Mouse (Mus musculus): ENCODE results near the gene Ctrb1. TPM values are rescaled to one million over a fixed set of nuclear protein-coding genes. Genes with fewer than 3 reads are reported as not detected.
"Not testable (repeated sequence)": the region's sequence is repeated elsewhere in the genome, so short reads cannot be mapped to it uniquely, and the experiment has no call there.

The Ctrb1 gene
- polyA plus RNA-seq, 1 experiment from 2014 or later = 387 TPM

DNA sequence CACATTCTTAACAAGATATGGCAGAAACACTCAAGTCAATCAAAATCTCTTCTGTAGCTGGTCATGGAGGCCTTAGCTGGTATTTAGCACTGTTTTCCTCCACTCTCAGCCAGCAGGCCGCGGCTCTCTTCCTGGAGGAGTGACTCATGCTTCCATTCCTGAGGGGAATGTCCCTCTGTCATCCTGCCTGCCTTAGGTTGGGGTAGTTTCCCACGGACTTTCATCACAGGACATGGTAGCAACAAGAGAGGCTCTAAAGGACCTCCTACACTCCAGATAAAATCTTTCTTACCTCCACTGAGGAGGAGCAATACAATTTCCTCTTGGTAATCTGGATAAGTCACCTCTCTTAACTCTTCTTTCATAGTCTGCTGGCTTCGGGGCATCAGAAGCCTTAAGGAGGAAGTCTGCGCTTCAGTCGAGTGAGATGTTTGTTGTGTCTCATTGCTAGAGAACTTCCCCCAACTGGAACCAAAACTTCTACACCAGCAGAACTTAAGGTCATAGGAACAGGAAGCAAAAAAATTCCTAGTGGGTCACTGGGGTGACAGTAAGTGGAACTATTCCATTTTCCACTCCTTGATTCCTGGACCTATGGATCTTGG lies 31.9 kb downstream of the Ctrb1 start:
- WGBS = 81% methylated on average over 6 of the region's 6 CpGs
- Histone ChIP-seq H3K36me3 (ENCODE audit: control insufficient read depth, insufficient read depth, low read length) (peaks cover 13% of the 10 kb centered on the region), H3K27me3 (replicated peaks; ENCODE audit: control insufficient read depth, insufficient read depth, low read length) (no peaks in the 10 kb centered on the region), H3K4me1 (replicated peaks; ENCODE audit: control insufficient read depth, insufficient read depth, low read length) (no peaks in the 10 kb centered on the region), H3K27ac (ENCODE audit: low read depth) (no peak overlapping the region), H3K9ac (ENCODE audit: low read length) (no peak overlapping the region), H3K4me3 (ENCODE audit: low read depth, low read length) (no peak overlapping the region), H3K4me2 (ENCODE audit: low read length) (no peak overlapping the region), H3K9me3 (ENCODE audit: control insufficient read depth, low read length) (no peaks in the 10 kb centered on the region)
- ATAC-seq (replicated peaks; ENCODE audit: low FRiP score, low TSS enrichment, low read depth) = no peak
- DNase-seq (ENCODE audit: low spot score) = no peak

DNA sequence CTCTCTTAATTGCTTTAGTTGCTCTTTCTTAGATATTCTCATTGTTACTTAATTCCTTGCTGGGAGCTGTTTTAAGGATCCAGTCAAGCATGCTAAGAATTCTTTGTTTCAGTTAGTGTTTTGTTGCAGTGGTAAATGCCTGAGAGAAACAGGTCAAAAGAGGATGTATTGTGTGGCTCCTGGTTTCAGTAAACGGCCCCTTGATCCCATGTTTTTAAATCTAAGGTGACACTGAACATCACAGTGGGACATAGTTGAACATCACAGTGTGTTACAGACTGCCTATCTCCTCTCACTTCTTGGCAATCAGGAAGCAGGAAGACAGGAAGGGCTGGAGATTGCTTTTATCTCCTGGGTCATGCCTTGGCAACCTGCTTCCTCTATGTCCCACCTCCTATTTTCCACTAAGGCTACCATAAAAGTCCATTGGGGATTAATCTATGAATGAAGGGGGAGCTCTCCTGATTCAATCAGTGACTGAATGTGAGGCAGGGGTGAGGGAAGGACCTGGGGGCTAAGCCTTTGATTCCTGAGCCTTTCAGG lies 33.4 kb downstream of the Ctrb1 start:
- ATAC-seq (replicated peaks; ENCODE audit: low FRiP score, low TSS enrichment, low read depth) (no peak), DNase-seq (ENCODE audit: low spot score) (no peak)
- H3K27me3 ChIP-seq (replicated peaks; ENCODE audit: control insufficient read depth, insufficient read depth, low read length) = no peaks in the 10 kb centered on the region
- H3K4me1 ChIP-seq (replicated peaks; ENCODE audit: control insufficient read depth, insufficient read depth, low read length) = no peaks in the 10 kb centered on the region
- H3K4me3 ChIP-seq (ENCODE audit: low read depth, low read length) = no peak overlapping the region
- no peak overlapping the region for H3K27ac ChIP-seq (ENCODE audit: low read depth)
- 72% methylated on average over 1 of the region's 1 CpGs for WGBS
- no peaks in the 10 kb centered on the region for H3K9me3 ChIP-seq (ENCODE audit: control insufficient read depth, low read length)
- peaks cover 13% of the 10 kb centered on the region for H3K36me3 ChIP-seq (ENCODE audit: control insufficient read depth, insufficient read depth, low read length)
- no peak overlapping the region for H3K4me2 ChIP-seq (ENCODE audit: low read length)
- H3K9ac ChIP-seq (ENCODE audit: low read length) = no peak overlapping the region

DNA sequence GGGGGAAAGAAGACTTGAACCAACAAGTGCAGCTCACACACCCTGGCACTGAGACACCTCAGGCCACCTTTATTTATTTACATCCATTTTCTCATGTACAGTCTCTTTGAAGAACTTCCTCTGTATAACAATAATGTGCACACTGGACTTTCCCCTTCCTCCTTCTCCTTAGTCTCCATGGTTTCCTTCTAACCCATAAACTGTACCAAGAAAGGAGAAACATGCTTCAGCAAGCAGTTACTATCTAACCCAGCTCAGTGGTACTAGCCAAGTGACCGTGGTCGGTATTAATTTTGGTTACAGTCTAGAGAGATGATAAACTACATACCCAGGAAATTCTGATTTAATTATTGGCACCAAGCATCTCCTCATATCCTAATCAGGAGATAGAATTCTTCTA lies 37.3 kb downstream of the Ctrb1 start:
- H3K9me3 ChIP-seq (ENCODE audit: control insufficient read depth, low read length) = no peaks in the 10 kb centered on the region
- ATAC-seq (replicated peaks; ENCODE audit: low FRiP score, low TSS enrichment, low read depth) (no peak), DNase-seq (ENCODE audit: low spot score) (no peak)
- no peak overlapping the region for H3K4me3 ChIP-seq (ENCODE audit: low read depth, low read length)
- no peaks in the 10 kb centered on the region for H3K27me3 ChIP-seq (replicated peaks; ENCODE audit: control insufficient read depth, insufficient read depth, low read length)
- no peak overlapping the region for H3K9ac ChIP-seq (ENCODE audit: low read length)
- 90% methylated on average over 2 of the region's 2 CpGs for WGBS
- H3K4me2 ChIP-seq (ENCODE audit: low read length) = no peak overlapping the region
- H3K4me1 ChIP-seq (replicated peaks; ENCODE audit: control insufficient read depth, insufficient read depth, low read length) = no peaks in the 10 kb centered on the region
- no peak overlapping the region for H3K27ac ChIP-seq (ENCODE audit: low read depth)
- H3K36me3 ChIP-seq (ENCODE audit: control insufficient read depth, insufficient read depth, low read length) = no peaks in the 10 kb centered on the region

DNA sequence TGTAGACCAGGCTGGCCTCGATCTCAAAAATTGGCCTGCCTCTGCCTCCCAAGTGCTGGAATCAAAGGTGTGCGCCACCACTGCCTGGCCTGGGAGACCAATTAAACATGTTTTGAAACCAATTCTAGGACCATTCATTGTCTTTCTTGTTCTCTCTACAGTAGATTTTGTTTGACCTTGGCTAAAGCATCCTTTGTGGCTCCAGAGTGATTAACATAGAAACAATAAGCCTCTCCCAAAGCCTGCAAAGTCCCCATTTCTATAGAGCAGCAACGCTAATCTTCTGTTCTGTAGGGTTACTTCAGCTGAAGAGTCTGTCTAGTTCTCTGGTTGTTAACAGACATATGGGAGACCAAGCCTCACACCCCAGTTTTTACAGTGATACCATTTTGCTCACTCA lies 40.2 kb downstream of the Ctrb1 start:
- 92% methylated on average over 3 of the region's 3 CpGs for WGBS
- H3K4me1 ChIP-seq (replicated peaks; ENCODE audit: control insufficient read depth, insufficient read depth, low read length) = no peaks in the 10 kb centered on the region
- H3K27me3 ChIP-seq (replicated peaks; ENCODE audit: control insufficient read depth, insufficient read depth, low read length) = no peaks in the 10 kb centered on the region
- no peak overlapping the region for H3K4me2 ChIP-seq (ENCODE audit: low read length)
- H3K9me3 ChIP-seq (ENCODE audit: control insufficient read depth, low read length) = no peaks in the 10 kb centered on the region
- H3K27ac ChIP-seq (ENCODE audit: low read depth) = no peak overlapping the region
- H3K9ac ChIP-seq (ENCODE audit: low read length) = no peak overlapping the region
- DNase-seq (ENCODE audit: low spot score) (no peak), ATAC-seq (replicated peaks; ENCODE audit: low FRiP score, low TSS enrichment, low read depth) (no peak)
- no peak overlapping the region for H3K4me3 ChIP-seq (ENCODE audit: low read depth, low read length)
- H3K36me3 ChIP-seq (ENCODE audit: control insufficient read depth, insufficient read depth, low read length) = no peaks in the 10 kb centered on the region

DNA sequence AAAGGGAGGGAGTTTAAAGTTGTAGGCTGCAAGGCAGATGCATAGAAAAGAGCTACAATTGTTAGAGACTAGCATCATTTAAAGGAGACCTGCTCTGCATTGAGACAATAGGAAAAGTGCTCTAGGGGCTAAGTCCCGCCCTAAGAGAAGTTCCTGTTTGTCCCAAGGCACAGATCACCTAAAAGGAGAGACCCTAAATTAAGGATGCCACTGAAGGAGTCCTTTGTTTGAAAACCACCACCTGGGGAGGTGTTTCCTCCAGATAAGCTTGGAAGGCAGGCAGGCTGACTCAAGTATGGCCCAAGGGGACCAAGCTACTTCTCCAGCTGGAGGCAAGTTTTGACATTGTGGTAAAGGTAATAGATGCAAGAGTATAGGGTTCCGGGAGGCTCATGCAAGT lies 42.0 kb downstream of the Ctrb1 start:
- Histone ChIP-seq H3K4me2 (ENCODE audit: low read length) (no peak overlapping the region), H3K4me1 (replicated peaks; ENCODE audit: control insufficient read depth, insufficient read depth, low read length) (no peaks in the 10 kb centered on the region), H3K9ac (ENCODE audit: low read length) (no peak overlapping the region), H3K27me3 (replicated peaks; ENCODE audit: control insufficient read depth, insufficient read depth, low read length) (no peaks in the 10 kb centered on the region), H3K4me3 (ENCODE audit: low read depth, low read length) (no peak overlapping the region), H3K9me3 (ENCODE audit: control insufficient read depth, low read length) (no peaks in the 10 kb centered on the region), H3K36me3 (ENCODE audit: control insufficient read depth, insufficient read depth, low read length) (no peaks in the 10 kb centered on the region), H3K27ac (ENCODE audit: low read depth) (no peak overlapping the region)
- DNase-seq (ENCODE audit: low spot score) (no peak), ATAC-seq (replicated peaks; ENCODE audit: low FRiP score, low TSS enrichment, low read depth) (no peak)
- WGBS = 78% methylated on average over 2 of the region's 2 CpGs

DNA sequence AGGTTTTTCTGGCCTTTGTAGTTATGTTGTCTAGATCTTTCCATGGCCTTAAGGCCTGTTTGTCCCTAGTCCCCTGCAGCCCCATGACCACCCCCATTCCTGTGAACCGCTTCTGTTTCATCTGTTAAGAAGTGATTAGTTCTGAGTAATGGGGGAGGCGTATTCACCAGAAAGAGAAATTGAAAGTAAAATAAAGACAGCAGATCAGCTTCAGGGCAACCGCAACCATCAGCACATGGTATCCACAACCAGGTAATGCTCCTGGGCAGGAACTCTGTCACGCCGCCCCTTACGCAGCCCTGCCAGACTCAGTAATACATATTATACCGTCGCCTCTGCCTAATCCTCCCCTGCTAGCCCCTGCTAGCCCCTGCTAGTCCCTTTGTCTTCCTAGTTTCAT lies 45.1 kb downstream of the Ctrb1 start:
- 95% methylated on average over 8 of the region's 8 CpGs for WGBS
- no peak overlapping the region for H3K27ac ChIP-seq (ENCODE audit: low read depth)
- H3K9ac ChIP-seq (ENCODE audit: low read length) = no peak overlapping the region
- H3K4me3 ChIP-seq (ENCODE audit: low read depth, low read length) = no peak overlapping the region
- H3K36me3 ChIP-seq (ENCODE audit: control insufficient read depth, insufficient read depth, low read length) = no peaks in the 10 kb centered on the region
- ATAC-seq (replicated peaks; ENCODE audit: low FRiP score, low TSS enrichment, low read depth) (no peak), DNase-seq (ENCODE audit: low spot score) (no peak)
- no peaks in the 10 kb centered on the region for H3K27me3 ChIP-seq (replicated peaks; ENCODE audit: control insufficient read depth, insufficient read depth, low read length)
- H3K4me2 ChIP-seq (ENCODE audit: low read length) = no peak overlapping the region
- no peaks in the 10 kb centered on the region for H3K9me3 ChIP-seq (ENCODE audit: control insufficient read depth, low read length)
- H3K4me1 ChIP-seq (replicated peaks; ENCODE audit: control insufficient read depth, insufficient read depth, low read length) = peaks cover 5% of the 10 kb centered on the region; the same call in 1 of the 2 replicates

DNA sequence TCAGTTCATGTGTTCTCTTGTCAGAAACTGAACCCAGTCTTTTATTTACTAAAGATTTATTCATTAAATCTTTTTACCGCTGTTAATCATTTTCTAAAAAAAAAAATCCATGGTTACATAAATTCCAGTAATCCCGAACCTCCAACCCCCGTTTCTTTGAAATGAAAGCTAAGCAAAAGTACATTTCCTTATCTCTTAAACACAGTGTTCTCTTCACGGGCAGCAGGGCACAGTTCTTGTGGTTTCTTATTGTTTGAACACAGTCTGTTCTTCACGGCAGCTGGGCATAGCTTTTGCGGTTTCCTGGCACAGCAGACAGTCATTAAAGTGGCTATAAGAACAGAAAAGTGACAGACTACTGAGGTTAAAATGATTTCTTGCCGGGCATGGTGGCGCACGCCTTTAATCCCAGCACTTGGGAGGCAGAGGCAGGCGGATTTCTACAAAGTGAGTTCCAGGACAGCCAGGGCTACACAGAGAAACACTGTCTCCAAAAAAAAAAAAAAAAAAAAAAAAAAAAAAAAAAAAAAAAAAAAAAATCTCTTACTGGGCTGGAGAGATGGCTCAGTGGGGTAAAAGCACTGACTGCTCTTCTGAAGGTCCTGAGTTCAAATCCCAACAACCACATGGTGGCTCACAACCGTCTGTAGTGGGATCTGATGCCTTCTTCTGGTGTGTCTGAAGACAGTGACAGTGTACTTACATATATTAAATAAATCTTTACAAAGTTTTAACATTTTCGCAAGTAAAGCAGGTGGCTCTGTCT lies 46.3 kb downstream of the Ctrb1 start:
- not testable (repeated sequence) for H3K27me3 ChIP-seq (replicated peaks; ENCODE audit: control insufficient read depth, insufficient read depth, low read length); H3K4me1 ChIP-seq (replicated peaks; ENCODE audit: control insufficient read depth, insufficient read depth, low read length); H3K9me3 ChIP-seq (ENCODE audit: control insufficient read depth, low read length); DNase-seq (ENCODE audit: low spot score); ATAC-seq (replicated peaks; ENCODE audit: low FRiP score, low TSS enrichment, low read depth); H3K36me3 ChIP-seq (ENCODE audit: control insufficient read depth, insufficient read depth, low read length)
- Histone ChIP-seq H3K4me2 (ENCODE audit: low read length) (peak overlapping the region; percentile 78), H3K9ac (ENCODE audit: low read length) (peak overlapping the region; percentile 85; the same call in 1 of the 2 replicates), H3K27ac (ENCODE audit: low read depth) (peak overlapping the region; percentile 95), H3K4me3 (ENCODE audit: low read depth, low read length) (peak overlapping the region; percentile 70)
- 65% methylated on average over 12 of the region's 12 CpGs for WGBS

DNA sequence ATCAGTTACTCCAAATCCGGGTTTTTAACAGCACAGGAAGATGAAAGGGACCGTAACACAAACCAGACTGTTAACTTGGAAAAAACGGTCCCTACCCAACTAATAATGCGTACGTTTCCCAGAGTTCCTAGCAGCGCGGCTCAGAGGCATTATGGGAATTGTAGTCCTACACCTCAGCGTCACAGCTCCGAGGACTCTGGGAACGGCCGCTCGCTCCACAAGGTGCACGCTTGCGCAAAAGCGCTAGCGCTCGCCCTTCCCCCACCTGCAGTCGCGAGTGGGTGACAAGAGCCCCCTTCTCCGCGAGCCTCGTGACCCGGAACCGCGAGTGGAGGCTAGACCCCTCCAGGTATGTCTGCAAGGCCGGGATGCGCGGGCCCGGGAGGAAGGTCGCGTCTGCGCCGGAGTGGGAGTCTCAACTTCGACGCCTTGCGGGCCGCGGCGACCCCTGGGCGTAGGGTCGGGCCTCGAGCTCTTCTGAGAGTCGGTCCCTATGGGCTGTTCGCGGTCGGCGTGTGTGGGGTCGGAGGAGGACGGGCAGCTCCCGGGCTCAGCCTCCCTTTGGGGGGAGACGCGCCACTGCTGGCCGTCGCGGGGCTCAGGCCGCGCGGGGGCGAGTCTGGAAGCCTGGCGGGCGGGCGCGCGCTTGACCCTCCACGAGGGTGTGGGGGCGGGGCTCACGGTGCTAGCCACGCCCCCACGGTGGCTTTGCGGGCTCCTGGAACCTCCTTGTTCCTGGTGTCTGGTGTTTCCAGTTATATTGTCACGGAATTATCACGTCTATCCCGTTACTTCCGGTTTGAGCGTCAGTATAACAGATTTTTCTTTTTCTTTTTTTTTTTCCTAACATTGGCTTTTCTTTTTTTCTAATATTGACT lies 47.3 kb downstream of the Ctrb1 start, which contains the start of gene Zfp1:
TSS of gene Zfp1 (plus strand) at position 138 of the 878 bp plus-strand sequence.
- Histone ChIP-seq H3K4me3 (ENCODE audit: low read depth, low read length) (peak within 1 kb of the TSS; percentile 70), H3K36me3 (ENCODE audit: control insufficient read depth, insufficient read depth, low read length) (no peaks in the 10 kb centered on the region), H3K4me1 (replicated peaks; ENCODE audit: control insufficient read depth, insufficient read depth, low read length) (peaks cover 5% of the 10 kb centered on the region; the same call in 1 of the 2 replicates), H3K9ac (ENCODE audit: low read length) (peak within 1 kb of the TSS; percentile 85), H3K27me3 (replicated peaks; ENCODE audit: control insufficient read depth, insufficient read depth, low read length) (no peaks in the 10 kb centered on the region), H3K9me3 (ENCODE audit: control insufficient read depth, low read length) (no peaks in the 10 kb centered on the region), H3K4me2 (ENCODE audit: low read length) (peak within 1 kb of the TSS; percentile 78), H3K27ac (ENCODE audit: low read depth) (peak within 1 kb of the TSS; percentile 95)
- under 1% methylated on average over 75 of the region's 75 CpGs for WGBS
- DNase-seq (ENCODE audit: low spot score) (peak; percentile 95), ATAC-seq (replicated peaks; ENCODE audit: low FRiP score, low TSS enrichment, low read depth) (peak; percentile 97)
